ENCODE assay signal across 12 mouse cellular contexts in genomic region chr1:130740227-130740648, GRCm38 (mm10). TPM values are rescaled to one million over a fixed set of nuclear protein-coding genes. Genes with fewer than 3 reads are reported as not detected.
DNase-seq lines count a peak whose midpoint lies in the region; ATAC-seq and TF ChIP-seq lines count a peak whose summit lies in the region.
"Had no signal": no experiment of that assay in that cellular context is flagged by ENCODE, and none has a peak within 500 bp of the region (broad histone marks: within the 10 kb centered on the region; RNA-seq: fewer than 3 reads in every experiment).

No protein-coding gene starts in this region.

- no peak overlapping the region for H3K4me3 ChIP-seq in hindbrain, postnatal 0 days (ENCODE audit: low read length)
- H3K4me3 ChIP-seq in hindbrain, embryonic 13.5 days: no peak overlapping the region
- peak overlapping the region; percentile 57 to 71 for H3K4me3 ChIP-seq in MEL (ENCODE audit: control insufficient read depth in 1 of 2, insufficient read depth in 1 of 2, low read depth in 2 of 2, low read length in 2 of 2)
- H3K4me3 ChIP-seq in liver, embryonic 14.5 days (ENCODE audit: insufficient read depth in 1 of 2, low read depth in 2 of 2, low read length in 2 of 2): peak overlapping the region; percentile 70 to 74
- H3K4me3 ChIP-seq: hindbrain, embryonic 15.5 days; limb, embryonic 13.5 days had no signal

- H3K27ac ChIP-seq in hindbrain, postnatal 0 days: no peak overlapping the region
- H3K27ac ChIP-seq in hindbrain, embryonic 13.5 days: no peak overlapping the region
- peak overlapping the region; percentile 96 for H3K27ac ChIP-seq in MEL (ENCODE audit: control insufficient read depth, low read depth, low read length)
- peak overlapping the region; percentile 99 for H3K27ac ChIP-seq in liver, embryonic 14.5 days
- H3K27ac ChIP-seq: hindbrain, embryonic 15.5 days; limb, embryonic 13.5 days had no signal

- ATAC-seq in hindbrain, postnatal 0 days: peak; percentile 60; the same call in 1 of the 2 replicates
- ATAC-seq in hindbrain, embryonic 13.5 days (ENCODE audit: low FRiP score): no peak
- ATAC-seq in liver, embryonic 14.5 days (ENCODE audit: insufficient read depth): no peak

- peak; percentile 63 for DNase-seq in hindbrain, postnatal 0 days (ENCODE audit: low spot score)
- peak; percentile 49 for DNase-seq in MEL (ENCODE audit: low read depth, low spot score)
- peak; percentile 91 to 94 for DNase-seq in cerebellum, postnatal 14 days
- no peak for DNase-seq in liver, embryonic 14.5 days (ENCODE audit: low read depth in 3 of 3, low spot score in 3 of 3)
- no peak for DNase-seq in frontal cortex, postnatal 25 days (ENCODE audit: low spot score in 2 of 2)
- no peak for DNase-seq in thymus, postnatal 4 days
- DNase-seq in testis, postnatal 10 days (ENCODE audit: low spot score): no peak

- TF ChIP-seq RAD21 in MEL (IDR thresholded peaks at IDR 0.05; ENCODE audit: low read depth, low read length): no peak

- peaks cover 4% of the 10 kb centered on the region for H3K79me2 ChIP-seq in MEL (ENCODE audit: control insufficient read depth, insufficient read depth, low read length, poor library complexity)

- peaks cover 11% of the 10 kb centered on the region for H3K4me1 ChIP-seq in hindbrain, postnatal 0 days (ENCODE audit: insufficient read depth, low read length)
- H3K4me1 ChIP-seq in hindbrain, embryonic 13.5 days (replicated peaks): no peaks in the 10 kb centered on the region; the same call in 1 of the 2 replicates
- peaks cover 27 to 51% of the 10 kb centered on the region in 2 experiments for H3K4me1 ChIP-seq in MEL (ENCODE audit: control insufficient read depth in 1 of 2, insufficient read depth in 2 of 2, low read length in 2 of 2)
- H3K4me1 ChIP-seq in liver, embryonic 14.5 days (replicated peaks; ENCODE audit: control insufficient read depth in 2 of 2, insufficient read depth in 2 of 2, low read length in 1 of 2): peaks cover 84% of the 10 kb centered on the region in 2 experiments
- H3K4me1 ChIP-seq: hindbrain, embryonic 15.5 days; limb, embryonic 13.5 days had no signal

- TF ChIP-seq CTCF in hindbrain, postnatal 0 days (IDR thresholded peaks at IDR 0.05; ENCODE audit: low read depth): no peak
- TF ChIP-seq CTCF in MEL (IDR thresholded peaks at IDR 0.05 in 2 of 3, conservative IDR thresholded peaks at IDR 0.05 in 1 of 3; ENCODE audit: control insufficient read depth in 1 of 3, insufficient read depth in 1 of 3, low read depth in 2 of 3, low read length in 3 of 3, poor library complexity in 1 of 3, severe bottlenecking in 1 of 3): no peak
- TF ChIP-seq CTCF in liver, embryonic 14.5 days (IDR thresholded peaks at IDR 0.05; ENCODE audit: low read depth): no peak

- H3K9ac ChIP-seq in hindbrain, postnatal 0 days (replicated peaks; ENCODE audit: low read length): no peak overlapping the region
- H3K9ac ChIP-seq in hindbrain, embryonic 13.5 days: no peak overlapping the region
- H3K9ac ChIP-seq in MEL (ENCODE audit: control insufficient read depth, low read depth, low read length, poor library complexity, severe bottlenecking): peak overlapping the region; percentile 69
- H3K9ac ChIP-seq in liver, embryonic 14.5 days (replicated peaks): peak overlapping the region; percentile 98
- H3K9ac ChIP-seq: hindbrain, embryonic 15.5 days; limb, embryonic 13.5 days had no signal

- no peak for TF ChIP-seq POLR2A in MEL (IDR thresholded peaks at IDR 0.05; ENCODE audit: control insufficient read depth in 1 of 2, insufficient read depth in 1 of 2, low read depth in 1 of 2, low read length in 2 of 2, poor library complexity in 1 of 2)

- TF ChIP-seq EP300 in MEL (IDR thresholded peaks at IDR 0.05; ENCODE audit: low read depth in 1 of 2, low read length in 2 of 2): 0 out of 4 replicates have a peak, but pooled peaks of 1 of the 2 experiments have one; percentile 7
- TF ChIP-seq EP300 in liver, embryonic 14.5 days (IDR thresholded peaks at IDR 0.05; ENCODE audit: low read depth): no peak

- 41% methylated on average over 4 of the region's 4 CpGs for WGBS in hindbrain, postnatal 0 days
- 76% methylated on average over 4 of the region's 4 CpGs for WGBS in hindbrain, embryonic 13.5 days
- WGBS in liver, embryonic 14.5 days (ENCODE audit: insufficient replicate concordance): 27% methylated on average over 4 of the region's 4 CpGs

- H3K9me3 ChIP-seq in hindbrain, postnatal 0 days (ENCODE audit: low read length): no peaks in the 10 kb centered on the region
- no peaks in the 10 kb centered on the region for H3K9me3 ChIP-seq in hindbrain, embryonic 13.5 days
- no peaks in the 10 kb centered on the region for H3K9me3 ChIP-seq in MEL (replicated peaks; ENCODE audit: insufficient read depth, low read length)
- no peaks in the 10 kb centered on the region for H3K9me3 ChIP-seq in liver, embryonic 14.5 days (ENCODE audit: control insufficient read depth, low read length)
- H3K9me3 ChIP-seq: hindbrain, embryonic 15.5 days; limb, embryonic 13.5 days had no signal

- H3K36me3 ChIP-seq in hindbrain, postnatal 0 days (ENCODE audit: insufficient read depth, low read length): no peaks in the 10 kb centered on the region
- no peaks in the 10 kb centered on the region for H3K36me3 ChIP-seq in hindbrain, embryonic 13.5 days
- H3K36me3 ChIP-seq in MEL (ENCODE audit: control insufficient read depth in 1 of 2, insufficient read depth in 2 of 2, low read length in 2 of 2): peaks cover 0 to 42% of the 10 kb centered on the region in 2 experiments; a peak in 2 of 4 replicates
- H3K36me3 ChIP-seq in liver, embryonic 14.5 days (replicated peaks; ENCODE audit: control insufficient read depth, insufficient read depth, low read depth): peaks cover 30% of the 10 kb centered on the region
- H3K36me3 ChIP-seq: hindbrain, embryonic 15.5 days; limb, embryonic 13.5 days had no signal

- no peak overlapping the region for H3K4me2 ChIP-seq in hindbrain, postnatal 0 days (ENCODE audit: low read depth, low read length)
- H3K4me2 ChIP-seq in hindbrain, embryonic 13.5 days: no peak overlapping the region
- peak overlapping the region; percentile 97 for H3K4me2 ChIP-seq in liver, embryonic 14.5 days (ENCODE audit: low read depth)
- H3K4me2 ChIP-seq: hindbrain, embryonic 15.5 days; limb, embryonic 13.5 days had no signal

- no peaks in the 10 kb centered on the region for H3K27me3 ChIP-seq in hindbrain, postnatal 0 days (ENCODE audit: insufficient read depth, low read length)
- no peaks in the 10 kb centered on the region for H3K27me3 ChIP-seq in hindbrain, embryonic 13.5 days
- H3K27me3 ChIP-seq in MEL (ENCODE audit: control insufficient read depth in 1 of 2, insufficient read depth in 2 of 2, low read length in 2 of 2): no peaks in the 10 kb centered on the region
- no peaks in the 10 kb centered on the region for H3K27me3 ChIP-seq in liver, embryonic 14.5 days (ENCODE audit: control insufficient read depth, insufficient read depth, low read length)
- H3K27me3 ChIP-seq: hindbrain, embryonic 15.5 days; limb, embryonic 13.5 days had no signal

TF ChIP-seq in MEL, 35 proteins besides CTCF, POLR2A, EP300 and RAD21 (continues in another document):
- TF ChIP-seq GABPA (IDR thresholded peaks at IDR 0.05; ENCODE audit: low read depth, low read length) (no peak), POLR2AphosphoS2 (IDR thresholded peaks at IDR 0.05; ENCODE audit: low read length) (peak; percentile 20; the same call in 1 of the 2 replicates), MYC (IDR thresholded peaks at IDR 0.05; ENCODE audit: low read depth, low read length) (0 out of 2 replicates have a peak, but pooled peaks have one; percentile 25), RCOR1 (IDR thresholded peaks at IDR 0.05; ENCODE audit: low read depth, low read length) (no peak)

RNA-seq across cellular contexts. Expression of gene AA986860, which starts 8.5 kb away (rescaled TPM):
- total RNA-seq in hindbrain, postnatal 0 days (2014; rRNA removed): 0.32 and 1.3 TPM in 2 replicates
- 0.58 and 0.59 TPM in 2 replicates for polyA plus RNA-seq in hindbrain, postnatal 0 days (2015; fragmentation: Nextera tagmentation; extraction: Ambion mirVana)
- polyA plus RNA-seq in hindbrain, embryonic 13.5 days (2015; fragmentation: Nextera tagmentation; extraction: Ambion mirVana): 0.51 and 0.63 TPM in 2 replicates
- 0.31 and 0.39 TPM in 2 replicates for total RNA-seq in MEL (2012; rRNA removed)
- polyA plus RNA-seq in MEL (2012; ENCODE audit: insufficient read depth in 1 of 2, insufficient read length in 2 of 2, low read depth in 1 of 2, low replicate concordance in 2 of 2, missing spikeins in 1 of 2): under 1 TPM in 1 of 2 experiments, not detected in 1; 0.58 TPM
- polyA plus RNA-seq in liver, embryonic 14.5 days (2012; rRNA removed): 3.6 and 3.7 TPM in 2 replicates
- 5.3 and 8.7 TPM in 2 replicates for polyA plus RNA-seq in liver, embryonic 14.5 days (2014; fragmentation: Nextera tagmentation; extraction: Ambion mirVana)

RNA-seq across cellular contexts. Expression of gene Pfkfb2, which starts 11.2 kb away (rescaled TPM):
- 23.6 and 30.0 TPM in 2 replicates for total RNA-seq in hindbrain, postnatal 0 days (2014; rRNA removed)
- polyA plus RNA-seq in hindbrain, postnatal 0 days (2015; fragmentation: Nextera tagmentation; extraction: Ambion mirVana): 13.3 and 13.5 TPM in 2 replicates
- polyA plus RNA-seq in hindbrain, embryonic 13.5 days (2015; fragmentation: Nextera tagmentation; extraction: Ambion mirVana): 19.5 and 21.8 TPM in 2 replicates
- 11.3 and 13.6 TPM in 2 replicates for total RNA-seq in MEL (2012; rRNA removed)
- 10 to 100 TPM in 1 of 2 experiments, not detected in 1; 13.9 TPM for polyA plus RNA-seq in MEL (2012; ENCODE audit: insufficient read depth in 1 of 2, insufficient read length in 2 of 2, low read depth in 1 of 2, low replicate concordance in 2 of 2, missing spikeins in 1 of 2)
- 6.4 and 7.2 TPM in 2 replicates for polyA plus RNA-seq in liver, embryonic 14.5 days (2012; rRNA removed)
- 1.7 and 3.6 TPM in 2 replicates for polyA plus RNA-seq in liver, embryonic 14.5 days (2014; fragmentation: Nextera tagmentation; extraction: Ambion mirVana)

RNA-seq across cellular contexts. Expression of gene Yod1, which starts 23.1 kb away (rescaled TPM):
- total RNA-seq in hindbrain, postnatal 0 days (2014; rRNA removed): 10.4 and 11.9 TPM in 2 replicates
- 19.3 and 20.7 TPM in 2 replicates for polyA plus RNA-seq in hindbrain, postnatal 0 days (2015; fragmentation: Nextera tagmentation; extraction: Ambion mirVana)
- polyA plus RNA-seq in hindbrain, embryonic 13.5 days (2015; fragmentation: Nextera tagmentation; extraction: Ambion mirVana): 18.4 and 21.7 TPM in 2 replicates
- total RNA-seq in MEL (2012; rRNA removed): 7.1 and 8.6 TPM in 2 replicates
- polyA plus RNA-seq in MEL (2012; ENCODE audit: insufficient read depth in 1 of 2, insufficient read length in 2 of 2, low read depth in 1 of 2, low replicate concordance in 2 of 2, missing spikeins in 1 of 2): 1 to 10 TPM in 1 of 2 experiments, not detected in 1; 6.1 TPM
- 4.3 and 5.8 TPM in 2 replicates for polyA plus RNA-seq in liver, embryonic 14.5 days (2012; rRNA removed)
- polyA plus RNA-seq in liver, embryonic 14.5 days (2014; fragmentation: Nextera tagmentation; extraction: Ambion mirVana): 19.0 and 22.8 TPM in 2 replicates

RNA-seq across cellular contexts. Expression of gene Gm29427, which starts 24.6 kb away (rescaled TPM):
- not detected in 2 replicates for total RNA-seq in hindbrain, postnatal 0 days (2014; rRNA removed)
- polyA plus RNA-seq in hindbrain, postnatal 0 days (2015; fragmentation: Nextera tagmentation; extraction: Ambion mirVana): not detected in 2 replicates
- 0.16 TPM in 1 of 2 replicates, not detected in the other for polyA plus RNA-seq in hindbrain, embryonic 13.5 days (2015; fragmentation: Nextera tagmentation; extraction: Ambion mirVana)
- not detected in 2 replicates for total RNA-seq in MEL (2012; rRNA removed)
- not detected for polyA plus RNA-seq in MEL (2012; ENCODE audit: insufficient read depth in 1 of 2, insufficient read length in 2 of 2, low read depth in 1 of 2, low replicate concordance in 2 of 2, missing spikeins in 1 of 2)
- polyA plus RNA-seq in liver, embryonic 14.5 days (2012; rRNA removed): not detected in 2 replicates
- not detected in 2 replicates for polyA plus RNA-seq in liver, embryonic 14.5 days (2014; fragmentation: Nextera tagmentation; extraction: Ambion mirVana)
- total RNA-seq: neutrophil, adult 5-6 weeks had no signal
- polyA plus RNA-seq: embryonic facial prominence, embryonic 11.5 days; hindbrain, embryonic 15.5 days; limb, embryonic 13.5 days had no signal

Comparison
In these comparisons a context has a peak if more than half of its experiments do, and no peak if none do; other contexts are left out.
1. DNase-seq: peak in hindbrain, postnatal 0 days (single experiment), MEL (single experiment) and cerebellum, postnatal 14 days (2 of 2); none in liver, embryonic 14.5 days (0 of 3), frontal cortex, postnatal 25 days (0 of 2), thymus, postnatal 4 days (single experiment) and testis, postnatal 10 days (single experiment).
2. H3K27ac ChIP-seq: peak in MEL (single experiment) and liver, embryonic 14.5 days (single experiment); none in hindbrain, postnatal 0 days (single experiment) and hindbrain, embryonic 13.5 days (single experiment).
3. H3K4me3 ChIP-seq: peak in MEL (2 of 2) and liver, embryonic 14.5 days (2 of 2); none in hindbrain, postnatal 0 days (single experiment) and hindbrain, embryonic 13.5 days (single experiment).
4. H3K9ac ChIP-seq: peak in MEL (single experiment) and liver, embryonic 14.5 days (single experiment); none in hindbrain, postnatal 0 days (single experiment) and hindbrain, embryonic 13.5 days (single experiment).